Comparison of ENCODE assay signal across 11 mouse cellular contexts in the genomic region with DNA sequence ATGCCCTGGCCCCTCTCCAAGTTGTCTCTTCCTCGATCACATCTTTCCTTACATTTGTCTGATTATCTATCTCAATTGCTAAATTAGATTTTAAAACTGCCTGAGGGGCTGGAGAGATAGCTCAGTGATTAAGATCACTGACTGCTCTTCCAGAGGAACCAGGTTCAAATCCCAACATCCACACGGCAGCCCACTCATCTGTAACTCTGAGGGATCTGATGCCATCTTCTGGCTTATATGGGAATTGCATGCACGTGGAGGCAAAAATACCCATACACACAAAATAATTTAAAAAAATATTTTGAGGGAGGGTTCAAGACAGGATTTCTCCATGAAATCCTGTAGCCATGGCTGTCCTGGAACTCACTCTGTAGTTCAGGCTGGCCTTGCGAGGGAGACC. TPM values are rescaled to one million over a fixed set of nuclear protein-coding genes. Genes with fewer than 3 reads are reported as not detected.
DNase-seq lines count a peak whose midpoint lies in the region; ATAC-seq and TF ChIP-seq lines count a peak whose summit lies in the region.
"Had no signal": no experiment of that assay in that cellular context is flagged by ENCODE, and none has a peak within 500 bp of the region (broad histone marks: within the 10 kb centered on the region; RNA-seq: fewer than 3 reads in every experiment).

No protein-coding gene starts in this region.

- no peak overlapping the region for H3K4me3 ChIP-seq in heart, postnatal 0 days (ENCODE audit: low read depth, low read length)
- H3K4me3 ChIP-seq in heart, embryonic 11.5 days (ENCODE audit: low read depth, low read length): no peak overlapping the region
- H3K4me3 ChIP-seq: heart, embryonic 12.5 days; limb, embryonic 13.5 days had no signal

- 67% methylated on average over 4 of the region's 4 CpGs for WGBS in heart, postnatal 0 days
- WGBS in heart, embryonic 11.5 days (ENCODE audit: insufficient replicate concordance): 56% methylated on average over 4 of the region's 4 CpGs

- intact Hi-C loops in heart, postnatal 10 days (cut with DNase I): loop anchor here (10.0 kb wide), 1 partner anchor 361 kb away; no protein-coding TSS in a partner anchor

- peak; percentile 48 for TF ChIP-seq CTCF in heart, postnatal 0 days (IDR thresholded peaks at IDR 0.05; ENCODE audit: low read depth)

- H3K4me1 ChIP-seq in heart, postnatal 0 days (ENCODE audit: control insufficient read depth, insufficient read depth): no peaks in the 10 kb centered on the region
- H3K4me1 ChIP-seq in heart, embryonic 11.5 days (ENCODE audit: control insufficient read depth, insufficient read depth, low read length): peaks cover 8% of the 10 kb centered on the region
- H3K4me1 ChIP-seq: limb, embryonic 13.5 days had no signal

- no peak overlapping the region for H3K4me2 ChIP-seq in heart, postnatal 0 days (ENCODE audit: low read depth, low read length)
- H3K4me2 ChIP-seq in heart, embryonic 11.5 days: no peak overlapping the region
- H3K4me2 ChIP-seq: heart, embryonic 12.5 days; limb, embryonic 13.5 days had no signal

- H3K9me3 ChIP-seq in heart, postnatal 0 days (replicated peaks; ENCODE audit: control insufficient read depth, low read length): no peaks in the 10 kb centered on the region
- no peaks in the 10 kb centered on the region for H3K9me3 ChIP-seq in heart, embryonic 11.5 days (replicated peaks; ENCODE audit: control insufficient read depth, low read length)
- H3K9me3 ChIP-seq: heart, embryonic 12.5 days; limb, embryonic 13.5 days had no signal

- DNase-seq in heart, postnatal 0 days (ENCODE audit: low spot score): no peak
- DNase-seq in lung, postnatal 10 days: peak; percentile 45
- no peak for DNase-seq in lung, postnatal 4 days
- DNase-seq in NIH3T3 (ENCODE audit: low read depth): peak; percentile 59
- DNase-seq in mesoderm, embryonic 11.5 days (ENCODE audit: low read depth, low spot score): peak; percentile 46
- no peak for DNase-seq in heart, postnatal 10 days
- no peak for DNase-seq in cerebellum, adult 8-10 months
- DNase-seq: right cerebral cortex, postnatal 25 days had no signal

- TF ChIP-seq EP300 in heart, postnatal 0 days (IDR thresholded peaks at IDR 0.05; ENCODE audit: low read depth): no peak

- no peak for ATAC-seq in heart, postnatal 0 days (ENCODE audit: insufficient read depth, low read depth)
- no peak for ATAC-seq in heart, embryonic 11.5 days (replicated peaks; ENCODE audit: insufficient number of reproducible peaks, low FRiP score, low TSS enrichment)

- no peak overlapping the region for H3K9ac ChIP-seq in heart, postnatal 0 days (replicated peaks; ENCODE audit: low read depth, low read length)
- no peak overlapping the region for H3K9ac ChIP-seq in heart, embryonic 11.5 days (ENCODE audit: low read depth, low read length)
- H3K9ac ChIP-seq: heart, embryonic 12.5 days had no signal

- no peaks in the 10 kb centered on the region for H3K36me3 ChIP-seq in heart, postnatal 0 days (replicated peaks; ENCODE audit: control insufficient read depth, insufficient read depth, low read length)
- no peaks in the 10 kb centered on the region for H3K36me3 ChIP-seq in heart, embryonic 11.5 days (ENCODE audit: control insufficient read depth, insufficient read depth, low read length)
- H3K36me3 ChIP-seq: heart, embryonic 12.5 days; limb, embryonic 13.5 days had no signal

- no peaks in the 10 kb centered on the region for H3K27me3 ChIP-seq in heart, postnatal 0 days (ENCODE audit: control insufficient read depth, insufficient read depth, low read length)
- H3K27me3 ChIP-seq in heart, embryonic 11.5 days (ENCODE audit: control insufficient read depth, insufficient read depth, low read length): no peaks in the 10 kb centered on the region
- H3K27me3 ChIP-seq: heart, embryonic 12.5 days; limb, embryonic 13.5 days had no signal

- no peak overlapping the region for H3K27ac ChIP-seq in heart, postnatal 0 days (ENCODE audit: low read depth)
- H3K27ac ChIP-seq in heart, embryonic 11.5 days (ENCODE audit: low read depth, low read length): no peak overlapping the region
- H3K27ac ChIP-seq: limb, embryonic 13.5 days had no signal

RNA-seq across cellular contexts. Expression of gene Tigd3, which starts 8.1 kb away (rescaled TPM):
- total RNA-seq in heart, postnatal 0 days (2014; rRNA removed; ENCODE audit: low replicate concordance): 0.81 and 3.3 TPM in 2 replicates
- 0.85 and 0.91 TPM in 2 replicates for polyA plus RNA-seq in heart, postnatal 0 days (2015; fragmentation: Nextera tagmentation; extraction: Ambion mirVana)
- polyA plus RNA-seq in heart, embryonic 11.5 days (2014; fragmentation: Nextera tagmentation; extraction: Ambion mirVana): 1.5 and 2.6 TPM in 2 replicates
- 1 to 10 TPM; 1.1 to 1.2 TPM for total RNA-seq in heart, postnatal 10 days (2021)

RNA-seq across cellular contexts. Expression of gene Slc25a45, which starts 8.2 kb away (rescaled TPM):
- 3.1 and 4.8 TPM in 2 replicates for total RNA-seq in heart, postnatal 0 days (2014; rRNA removed; ENCODE audit: low replicate concordance)
- 2.8 and 2.9 TPM in 2 replicates for polyA plus RNA-seq in heart, postnatal 0 days (2015; fragmentation: Nextera tagmentation; extraction: Ambion mirVana)
- polyA plus RNA-seq in heart, embryonic 11.5 days (2014; fragmentation: Nextera tagmentation; extraction: Ambion mirVana): 2.1 and 2.3 TPM in 2 replicates
- total RNA-seq in heart, postnatal 10 days (2021): 1 to 10 TPM; 4.6 to 5.9 TPM

RNA-seq across cellular contexts. Expression of gene Frmd8, which starts 10.8 kb away (rescaled TPM):
- total RNA-seq in heart, postnatal 0 days (2014; rRNA removed; ENCODE audit: low replicate concordance): 29.1 and 53.8 TPM in 2 replicates
- 12.8 and 14.9 TPM in 2 replicates for polyA plus RNA-seq in heart, postnatal 0 days (2015; fragmentation: Nextera tagmentation; extraction: Ambion mirVana)
- polyA plus RNA-seq in heart, embryonic 11.5 days (2014; fragmentation: Nextera tagmentation; extraction: Ambion mirVana): 15.4 and 19.3 TPM in 2 replicates
- 10 to 100 TPM; 19.0 to 20.5 TPM for total RNA-seq in heart, postnatal 10 days (2021)

RNA-seq across cellular contexts. Expression of gene Dpf2, which starts 27.0 kb away (rescaled TPM):
- total RNA-seq in heart, postnatal 0 days (2014; rRNA removed; ENCODE audit: low replicate concordance): 57.8 and 91.8 TPM in 2 replicates
- polyA plus RNA-seq in heart, postnatal 0 days (2015; fragmentation: Nextera tagmentation; extraction: Ambion mirVana): 60.5 and 61.4 TPM in 2 replicates
- 105 and 119 TPM in 2 replicates for polyA plus RNA-seq in heart, embryonic 11.5 days (2014; fragmentation: Nextera tagmentation; extraction: Ambion mirVana)
- 100 to 1,000 TPM; 100 to 101 TPM for total RNA-seq in heart, postnatal 10 days (2021)

RNA-seq across cellular contexts. Expression of gene Cdc42ep2, which starts 38.8 kb away (rescaled TPM):
- total RNA-seq in heart, postnatal 0 days (2014; rRNA removed; ENCODE audit: low replicate concordance): 15.7 and 17.4 TPM in 2 replicates
- polyA plus RNA-seq in heart, postnatal 0 days (2015; fragmentation: Nextera tagmentation; extraction: Ambion mirVana): 8.8 and 9.5 TPM in 2 replicates
- polyA plus RNA-seq in heart, embryonic 11.5 days (2014; fragmentation: Nextera tagmentation; extraction: Ambion mirVana): 6.3 and 7.6 TPM in 2 replicates
- 10 to 100 TPM; 14.0 to 16.0 TPM for total RNA-seq in heart, postnatal 10 days (2021)

Comparison
In these comparisons a context has a peak if more than half of its experiments do, and no peak if none do; other contexts are left out.
1. DNase-seq: peak in lung, postnatal 10 days (single experiment), NIH3T3 (single experiment) and mesoderm, embryonic 11.5 days (single experiment); none in heart, postnatal 0 days (single experiment), lung, postnatal 4 days (0 of 2), heart, postnatal 10 days (0 of 2) and cerebellum, adult 8-10 months (single experiment).